Mouse (Mus musculus): ENCODE measurements around the gene Them4. TPM values are rescaled to one million over a fixed set of nuclear protein-coding genes. Genes with fewer than 3 reads are reported as not detected.

Them4 gene
- total RNA-seq, 2 experiments from 2014 or later = 27.6 to 31.5 TPM

DNA sequence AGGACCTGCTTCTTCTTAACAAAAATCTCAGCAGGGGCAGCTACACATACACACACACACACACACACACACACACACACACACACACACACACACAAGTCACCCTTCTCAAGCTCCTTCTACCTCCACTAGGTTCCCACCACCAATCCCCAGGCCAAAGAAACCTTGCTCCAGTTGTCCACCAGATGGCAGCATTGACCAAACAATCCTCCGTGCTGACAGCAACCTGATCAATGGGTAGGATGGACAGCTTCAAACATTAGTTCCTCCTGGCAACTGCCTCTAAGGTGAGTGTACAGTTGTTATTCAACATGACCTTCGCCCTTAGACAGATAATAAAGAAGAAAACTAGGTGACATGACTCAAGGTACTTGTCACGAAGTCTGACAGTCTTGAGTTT, 56.9 kb downstream of the Them4 start:
- peak; percentile 77 for DNase-seq
- intact Hi-C loops (cut with DNase I) = loop anchor here (10.0 kb wide), 1 partner anchor 78 kb away; the partner anchor contains the start of genes Mrpl9 and Oaz3

GRCm38 (mm10) chr3:94367511-94367910, 57.6 kb downstream of the Them4 start:
- intact Hi-C loops (cut with DNase I) = loop anchor here (10.0 kb wide), 1 partner anchor 77 kb away; the partner anchor contains the start of genes Mrpl9 and Oaz3
- DNase-seq = no peak

DNA sequence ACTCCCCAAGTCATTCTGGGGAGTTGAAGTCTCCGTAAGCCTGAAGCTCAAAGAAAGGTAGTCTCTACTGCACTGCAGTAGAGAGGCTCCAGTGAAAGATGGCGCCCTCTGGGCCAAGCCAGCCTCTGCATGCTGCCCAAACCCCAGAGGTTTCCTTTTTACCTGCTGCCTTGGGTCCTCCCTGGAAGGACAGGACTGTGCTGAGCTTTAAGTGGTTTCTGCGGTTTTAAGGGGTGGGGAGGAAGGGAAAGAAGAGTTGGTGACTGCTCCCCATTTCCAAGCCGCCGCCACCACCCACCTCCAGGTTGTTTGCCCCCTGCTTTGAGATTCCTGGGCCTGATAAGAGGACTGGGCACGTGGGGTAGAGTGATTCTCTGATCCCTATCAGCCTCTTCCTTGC, 58.7 kb downstream of the Them4 start:
- DNase-seq = no peak
- intact Hi-C loops (cut with DNase I) = loop anchor here (10.0 kb wide), 1 partner anchor 76 kb away; the partner anchor contains the start of genes Mrpl9 and Oaz3

DNA sequence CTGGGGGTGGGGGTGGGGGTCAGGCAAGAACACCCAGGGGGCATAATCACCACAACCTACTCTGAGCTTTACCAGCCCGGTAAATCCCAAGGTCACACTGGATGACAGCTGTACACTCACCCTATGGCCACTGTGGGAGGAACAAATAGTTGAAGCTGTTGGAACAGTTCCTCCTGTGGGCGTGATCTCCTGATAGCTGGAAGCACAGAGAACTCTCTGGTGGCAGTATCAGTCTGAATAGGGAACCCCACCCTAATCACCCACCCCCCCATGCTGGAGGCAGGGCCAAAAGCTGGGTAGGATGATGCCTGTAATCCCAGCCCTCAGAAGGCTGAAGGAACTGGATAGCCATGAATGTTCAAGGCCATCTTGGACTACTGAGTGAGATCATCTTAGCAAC, 59.8 kb downstream of the Them4 start:
- DNase-seq = no peak
- intact Hi-C loops (cut with DNase I) = loop anchor here (10.0 kb wide), 1 partner anchor 75 kb away; the partner anchor contains the start of genes Mrpl9 and Oaz3

DNA sequence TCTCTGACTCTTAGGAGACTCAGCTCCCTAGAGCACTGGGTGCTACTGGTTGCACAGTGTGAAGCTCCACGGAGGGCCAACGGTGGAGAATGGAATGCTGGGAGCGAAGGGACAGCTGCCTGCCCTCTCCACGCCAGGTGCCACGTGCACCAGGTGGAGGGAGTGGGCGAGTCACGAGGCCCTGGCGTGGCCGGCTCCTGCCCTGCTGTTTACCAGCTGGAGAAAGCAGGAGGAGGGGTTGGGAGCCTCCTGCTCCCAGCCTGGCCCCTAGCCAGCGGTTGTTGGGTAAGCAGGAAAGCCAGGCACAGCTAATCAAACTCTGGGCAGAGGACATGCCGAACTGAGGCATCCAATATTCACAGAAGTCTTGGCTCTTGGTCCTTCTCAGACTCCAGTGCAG, 61.7 kb downstream of the Them4 start:
- DNase-seq = peak; percentile 95
- intact Hi-C loops (cut with DNase I) = no loop called here

GRCm38 (mm10) chr3:94372038-94372437, 62.1 kb downstream of the Them4 start:
- intact Hi-C loops (cut with DNase I) = no loop called here
- no peak for DNase-seq

GRCm38 (mm10) chr3:94372641-94373040, 62.8 kb downstream of the Them4 start, which contains the start of gene Rorc:
Gene Rorc (plus strand): TSS chr3:94372794.
- intact Hi-C loops (cut with DNase I) = no loop called here
- DNase-seq = peak; percentile 36

GRCm38 (mm10) chr3:94373090-94373489, 63.2 kb downstream of the Them4 start:
- intact Hi-C loops (cut with DNase I) = no loop called here
- peak; percentile 45 for DNase-seq

DNA sequence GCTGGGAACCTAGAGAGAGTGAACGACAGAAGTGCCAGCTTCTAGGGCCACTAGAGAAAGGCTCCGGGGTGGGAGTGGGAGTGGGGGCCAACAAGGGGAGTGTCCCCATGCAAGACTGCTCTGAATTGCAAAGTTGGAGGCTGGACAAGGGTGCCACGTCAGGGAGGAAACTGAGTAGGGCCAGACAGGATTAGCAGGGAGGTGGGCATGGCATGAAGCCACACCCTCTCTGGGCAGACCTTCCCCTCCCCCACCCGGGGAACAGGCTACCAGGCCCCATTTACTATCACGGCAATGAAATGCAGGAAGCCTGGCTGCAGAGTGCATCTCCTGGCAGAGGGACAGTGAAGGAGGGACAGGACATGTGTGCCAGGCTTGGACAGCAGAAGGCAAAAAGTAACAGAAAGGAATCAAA, 63.7 kb downstream of the Them4 start:
- intact Hi-C loops (cut with DNase I) = no loop called here
- DNase-seq = peak; percentile 91

DNA sequence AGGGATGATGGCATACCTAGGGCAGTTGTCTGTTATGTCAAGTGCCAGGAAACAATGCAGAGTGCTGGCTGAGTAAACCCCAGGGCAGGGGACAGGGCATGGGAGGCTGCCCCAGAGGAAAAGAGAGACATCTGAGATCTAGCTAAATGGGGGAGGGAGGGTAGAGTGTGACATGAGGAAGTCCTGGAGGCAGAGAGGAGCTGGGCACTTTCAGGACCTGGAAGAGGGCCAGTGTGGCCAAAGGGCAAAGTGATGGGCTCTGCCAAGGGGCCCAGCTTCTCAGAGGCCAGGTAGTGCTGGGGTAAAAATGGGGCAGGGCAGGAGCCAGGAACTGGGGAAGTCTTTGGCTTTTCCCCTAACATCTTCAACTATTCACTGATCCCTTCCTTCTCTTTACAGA, 64.7 kb downstream of the Them4 start:
- no peak for DNase-seq

GRCm38 (mm10) chr3:94375146-94375545, 65.3 kb downstream of the Them4 start:
- no peak for DNase-seq
- intact Hi-C loops (cut with DNase I) = no loop called here

More for the DNA sequence above, 64.7 kb downstream of the Them4 start:
- intact Hi-C loops (cut with DNase I) = no loop called here

DNA sequence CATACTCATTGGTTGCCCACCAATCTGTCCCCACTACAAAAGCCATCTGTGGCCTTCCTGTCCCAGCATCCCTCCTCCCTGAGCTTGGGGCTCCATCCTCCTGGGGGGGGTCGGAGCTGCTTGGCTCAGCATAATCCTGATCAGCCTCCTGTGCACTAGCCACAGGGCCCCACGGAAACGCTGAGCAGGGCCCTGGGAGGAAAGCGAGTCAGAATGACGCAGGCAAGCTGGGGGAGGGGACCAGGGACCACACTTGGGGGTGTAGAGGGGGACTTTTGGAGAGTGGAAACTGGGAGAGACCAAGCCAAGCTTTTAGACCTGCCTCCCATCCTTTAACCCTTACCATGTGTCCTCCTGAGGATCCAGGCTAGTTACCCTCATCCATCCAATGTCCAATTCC, 66.0 kb downstream of the Them4 start:
- DNase-seq = no peak
- intact Hi-C loops (cut with DNase I) = no loop called here

DNA sequence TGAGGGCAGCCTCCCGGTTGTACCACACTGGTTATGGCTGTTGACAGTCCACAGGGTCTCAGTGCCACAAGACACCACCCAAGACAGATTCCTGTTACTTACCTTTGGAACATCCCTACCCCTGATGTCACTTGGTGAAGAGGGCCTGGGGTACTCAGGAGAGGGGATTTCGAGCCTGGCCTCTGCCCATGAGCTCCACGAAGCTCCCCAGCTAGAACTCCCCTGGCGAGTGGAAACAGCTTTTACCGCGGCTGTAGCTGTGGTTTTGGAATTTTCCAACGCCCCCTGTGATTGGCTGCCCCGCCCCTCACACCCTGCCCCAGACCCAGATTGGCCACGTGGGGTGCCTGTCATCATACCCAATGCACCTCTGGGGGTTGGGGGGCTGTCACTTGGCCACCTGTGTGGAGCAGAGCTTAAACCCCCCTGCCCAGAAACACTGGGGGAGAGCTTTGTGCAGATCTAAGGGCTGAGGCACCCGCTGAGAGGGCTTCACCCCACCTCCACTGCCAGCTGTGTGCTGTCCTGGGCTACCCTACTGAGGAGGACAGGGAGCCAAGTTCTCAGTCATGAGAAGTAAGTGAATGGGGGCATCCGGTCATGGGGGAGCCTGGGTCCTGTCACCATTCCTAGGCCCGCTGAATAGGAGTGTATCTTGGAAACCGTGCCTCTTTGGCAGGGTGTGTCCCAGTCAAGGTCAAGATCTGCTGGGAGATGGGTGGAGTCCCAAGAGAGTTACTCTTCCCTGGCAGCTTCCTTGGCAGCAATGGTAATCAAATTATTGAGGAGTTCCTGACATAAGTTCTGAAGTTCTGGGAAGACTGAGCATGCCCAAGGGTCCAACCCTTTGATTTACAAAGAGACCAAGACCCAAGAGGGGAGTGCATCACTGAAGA, 67.4 kb downstream of the Them4 start:
- DNase-seq = no peak
- intact Hi-C loops (cut with DNase I) = no loop called here

DNA sequence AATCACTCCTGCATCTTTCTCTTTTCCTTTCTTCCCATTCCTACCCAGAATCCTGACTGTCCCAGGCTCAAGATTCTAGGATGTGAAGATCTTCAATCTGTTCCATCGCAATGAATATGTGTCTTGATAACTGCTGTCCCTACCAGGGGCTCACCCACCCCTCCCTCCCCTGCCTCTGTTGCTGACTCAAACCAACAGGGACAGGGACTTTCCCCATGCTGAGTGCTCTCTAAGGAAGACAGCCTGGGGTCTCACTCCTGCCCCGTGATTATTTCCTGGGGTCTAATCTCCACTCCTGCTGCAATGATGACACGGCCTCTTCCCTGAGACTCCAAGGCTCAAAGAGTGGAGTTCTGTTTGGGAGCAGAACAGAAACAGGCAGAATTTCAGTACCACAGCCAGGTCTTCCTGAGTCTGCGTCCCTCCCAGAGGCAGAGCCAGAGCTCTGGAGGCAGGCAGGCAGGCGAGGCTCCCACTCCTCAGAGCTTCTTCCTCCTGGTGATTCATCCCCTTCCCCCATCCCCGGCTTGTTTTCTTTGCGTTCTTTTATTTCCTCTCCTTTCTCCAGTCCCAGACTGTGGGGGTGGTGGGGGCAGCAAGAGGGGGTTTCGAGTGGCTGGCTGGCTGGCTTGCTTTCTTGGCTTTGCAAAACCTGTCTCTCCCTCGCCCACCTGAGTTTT, 70.1 kb downstream of the Them4 start:
- no peak for DNase-seq

More for the DNA sequence above, 70.1 kb downstream of the Them4 start:
- intact Hi-C loops (cut with DNase I) = no loop called here

Other genes with a start within 250 kb of the Them4 start
- gene Gm10697, start 237.4 kb upstream of the Them4 start, total RNA-seq (2021) = not detected
- gene Gm10696, start 131.9 kb upstream of the Them4 start, total RNA-seq (2021) = not detected
- gene Gm5286, start 113.4 kb upstream of the Them4 start, total RNA-seq (2021) = not detected
- gene Gm4778, start 46.1 kb upstream of the Them4 start, total RNA-seq (2021) = not detected
- gene Them5, start 32.0 kb downstream of the Them4 start, total RNA-seq (2021) = not detected
- under 1 TPM; 0.38 to 0.81 TPM for gene C2cd4d, start 52.3 kb downstream of the Them4 start, total RNA-seq (2021)
- under 1 TPM in 1 of 2 experiments, not detected in 1; 0.16 TPM for gene Rorc, start 62.7 kb downstream of the Them4 start, total RNA-seq (2021)
- gene Lingo4, start 88.4 kb downstream of the Them4 start, total RNA-seq (2021) = 1 to 10 TPM; 1.5 to 1.7 TPM
- gene Tdrkh, start 103.2 kb downstream of the Them4 start, total RNA-seq (2021) = 10 to 100 TPM; 46.8 to 51.0 TPM
- gene Mrpl9, start 133.2 kb downstream of the Them4 start, total RNA-seq (2021) = 10 to 100 TPM; 39.2 to 39.9 TPM
- gene Oaz3, start 133.8 kb downstream of the Them4 start, total RNA-seq (2021) = not detected
- 100 to 1,000 TPM; 243 to 274 TPM for gene Celf3, start 168.2 kb downstream of the Them4 start, total RNA-seq (2021)
- gene Riiad1, start 170.3 kb downstream of the Them4 start, total RNA-seq (2021) = 1 to 10 TPM; 6.4 to 7.1 TPM